Mouse (Mus musculus) heart, adult 2 months (tissue): Measurements from ENCODE around the gene Wwox.

Experiments used
- CTCF ChIP-seq: fragments of 200-600 bp; IDR thresholded peaks from 2 replicates; pipeline ENCODE4 v1.8.1; 2022; ENCODE audit warnings: antibody characterized with exemption, mild to moderate bottlenecking, moderate library complexity
- POLR2A ChIP-seq: fragments of 200-500 bp; IDR thresholded peaks from 2 replicates; pipeline ENCODE4 v1.6.1; 2011; ENCODE audit warnings: mild to moderate bottlenecking, low read depth, low read length, control low read depth; ENCODE audit not compliant: insufficient read depth

DNA sequence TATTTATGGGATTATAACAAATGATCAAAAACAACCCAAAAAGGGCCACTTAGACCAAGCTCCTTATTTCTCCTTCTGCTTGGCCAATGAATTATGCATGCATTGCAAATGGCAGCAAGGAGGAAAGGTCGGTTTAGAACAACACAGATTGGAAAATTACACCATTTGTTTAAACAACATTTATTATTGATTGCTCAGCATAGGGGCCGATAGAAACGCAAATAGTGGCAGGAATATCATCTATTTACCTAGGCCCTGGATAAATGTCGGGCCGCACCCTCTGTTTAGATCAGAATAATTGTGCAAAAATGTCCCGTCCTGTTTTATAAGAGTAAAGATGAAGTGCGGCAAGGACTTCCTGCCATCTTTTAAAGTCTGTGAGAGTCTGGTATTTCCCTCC lies 123.9 kb downstream of the Wwox start:
- TF ChIP-seq POLR2A (no peak), CTCF (no peak)
